Mouse (Mus musculus): ENCODE results near the gene Gopc. TPM values are rescaled to one million over a fixed set of nuclear protein-coding genes. Genes with fewer than 3 reads are reported as not detected.

Gopc gene
- polyA plus RNA-seq (2015; fragmentation: Nextera tagmentation; extraction: Ambion mirVana): 26.1 and 26.5 TPM in 2 replicates

DNA sequence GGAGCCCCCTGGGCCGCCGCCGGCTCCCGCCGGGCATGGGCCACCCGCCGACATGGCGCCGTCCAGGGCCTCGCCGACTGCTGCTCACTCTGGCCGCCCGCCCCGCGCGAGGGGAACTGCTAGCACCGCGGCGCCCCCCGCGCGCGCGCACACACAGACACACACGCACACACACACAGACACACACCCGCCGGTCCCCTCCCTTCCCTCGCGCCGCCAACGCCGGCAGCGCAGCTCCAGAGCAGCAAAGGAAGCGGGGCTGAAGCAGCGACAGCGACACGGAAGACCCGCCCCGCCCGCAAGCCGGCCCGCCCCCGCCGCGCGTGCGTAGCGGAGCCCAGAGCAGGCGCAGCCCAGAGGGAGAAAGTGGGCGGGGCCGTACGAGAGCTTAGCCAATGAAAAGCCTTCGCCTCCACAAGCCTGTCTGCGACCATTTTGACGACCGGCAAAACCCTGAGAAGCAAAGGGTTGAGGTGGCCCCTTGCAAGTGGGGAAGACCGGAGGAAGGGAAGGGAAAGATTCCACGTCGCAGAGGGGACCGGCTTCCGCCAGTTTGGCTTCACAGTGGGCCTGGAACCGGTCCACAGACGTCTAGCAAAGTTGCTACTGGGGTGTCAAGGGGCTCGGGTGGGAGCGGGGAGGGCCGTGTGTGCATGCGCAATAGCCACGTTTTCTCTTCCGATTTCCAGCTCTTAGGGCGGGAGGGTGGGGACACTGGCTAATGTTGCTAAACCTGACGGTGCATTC lies at the start of gene Gopc:
Gene Gopc, minus strand, starts transcription at position 280 of the 747 bp plus-strand sequence.
- H3K4me2 ChIP-seq: peak within 1 kb of the TSS; percentile 63
- H3K4me1 ChIP-seq: peaks cover 24% of the 10 kb centered on the region
- H3K9me3 ChIP-seq: no peaks in the 10 kb centered on the region
- peak; percentile 98 for ATAC-seq (replicated peaks)
- H3K27ac ChIP-seq: peak within 1 kb of the TSS; percentile 97
- H3K4me3 ChIP-seq: peak within 1 kb of the TSS; percentile 96
- no peaks in the 10 kb centered on the region for H3K36me3 ChIP-seq (replicated peaks)
- H3K9ac ChIP-seq: peak within 1 kb of the TSS; percentile 96
- under 1% methylated on average over 67 of the region's 71 CpGs for WGBS
- H3K27me3 ChIP-seq (replicated peaks): no peaks in the 10 kb centered on the region

- Histone ChIP-seq H3K4me2 (no peak overlapping the region), H3K36me3 (replicated peaks) (peaks cover 27% of the 10 kb centered on the region), H3K27ac (no peak overlapping the region), H3K9me3 (no peaks in the 10 kb centered on the region), H3K9ac (no peak overlapping the region), H3K27me3 (replicated peaks) (no peaks in the 10 kb centered on the region), H3K4me3 (no peak overlapping the region), H3K4me1 (peaks cover 7% of the 10 kb centered on the region; the same call in 1 of the 2 replicates)
- no peak for ATAC-seq (replicated peaks)
- 98% methylated on average over 1 of the region's 1 CpGs for WGBS
Measured at GRCm38 (mm10) chr10:52430953-52431352, 49.0 kb upstream of the Gopc start.

GRCm38 (mm10) chr10:52427634-52428415 lies 45.9 kb upstream of the Gopc start:
- no peaks in the 10 kb centered on the region for H3K9me3 ChIP-seq
- H3K36me3 ChIP-seq (replicated peaks): peaks cover 10% of the 10 kb centered on the region; the same call in 1 of the 2 replicates
- no peak overlapping the region for H3K9ac ChIP-seq
- no peaks in the 10 kb centered on the region for H3K27me3 ChIP-seq (replicated peaks)
- H3K4me3 ChIP-seq: no peak overlapping the region
- ATAC-seq (replicated peaks): no peak
- H3K4me1 ChIP-seq: peaks cover 11% of the 10 kb centered on the region
- no peak overlapping the region for H3K4me2 ChIP-seq
- no peak overlapping the region for H3K27ac ChIP-seq
- WGBS: 43% methylated on average over 2 of the region's 2 CpGs

DNA sequence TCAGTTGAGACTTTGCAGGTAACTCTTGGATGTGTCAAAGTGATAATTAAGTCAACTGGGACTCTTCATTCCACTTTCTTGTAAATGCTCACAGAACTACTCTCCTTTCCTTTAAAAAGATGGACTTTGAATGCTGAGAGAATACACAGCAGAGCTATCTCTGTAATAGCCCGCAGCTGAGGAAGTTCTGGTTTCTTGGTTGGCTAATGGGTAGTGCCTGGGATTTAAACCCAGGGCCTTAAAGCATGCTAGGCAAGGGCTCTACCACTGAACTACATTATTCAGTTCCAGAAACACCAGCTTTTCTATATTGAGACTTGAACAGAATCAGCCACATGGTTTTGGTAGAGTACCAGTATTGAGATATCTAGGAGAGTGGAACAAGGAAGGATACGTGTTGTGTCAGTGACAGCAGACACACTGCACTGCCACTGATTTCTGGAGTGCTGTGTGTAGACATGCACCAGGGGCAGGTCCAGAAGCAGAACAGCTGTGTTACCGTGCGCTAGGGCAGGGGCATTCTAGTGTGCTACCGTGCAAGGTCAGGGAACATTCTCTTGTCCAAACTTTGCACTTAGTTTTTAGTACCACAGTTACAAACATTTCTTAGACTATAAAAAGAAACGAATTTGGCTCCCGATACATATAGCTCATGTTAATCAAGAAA lies 44.5 kb upstream of the Gopc start:
- H3K9me3 ChIP-seq: no peaks in the 10 kb centered on the region
- no peak overlapping the region for H3K9ac ChIP-seq
- ATAC-seq (replicated peaks): no peak
- no peak overlapping the region for H3K27ac ChIP-seq
- no peaks in the 10 kb centered on the region for H3K27me3 ChIP-seq (replicated peaks)
- H3K36me3 ChIP-seq (replicated peaks): peaks cover 8% of the 10 kb centered on the region; the same call in 1 of the 2 replicates
- no peak overlapping the region for H3K4me2 ChIP-seq
- no peak overlapping the region for H3K4me3 ChIP-seq
- 89% methylated on average over 7 of the region's 7 CpGs for WGBS
- peaks cover 21% of the 10 kb centered on the region for H3K4me1 ChIP-seq

GRCm38 (mm10) chr10:52423097-52423496 lies 41.2 kb upstream of the Gopc start:
- H3K27me3 ChIP-seq (replicated peaks): no peaks in the 10 kb centered on the region
- 86% methylated on average over 2 of the region's 2 CpGs for WGBS
- H3K4me1 ChIP-seq: peaks cover 49% of the 10 kb centered on the region
- H3K36me3 ChIP-seq (replicated peaks): no peaks in the 10 kb centered on the region
- no peak overlapping the region for H3K4me3 ChIP-seq
- H3K4me2 ChIP-seq: no peak overlapping the region
- no peak overlapping the region for H3K27ac ChIP-seq
- H3K9me3 ChIP-seq: no peaks in the 10 kb centered on the region
- no peak for ATAC-seq (replicated peaks)
- no peak overlapping the region for H3K9ac ChIP-seq

- H3K4me2 ChIP-seq: no peak overlapping the region
- no peak for ATAC-seq (replicated peaks)
- no peak overlapping the region for H3K4me3 ChIP-seq
- H3K9me3 ChIP-seq: no peaks in the 10 kb centered on the region
- H3K27ac ChIP-seq: no peak overlapping the region
- no peaks in the 10 kb centered on the region for H3K27me3 ChIP-seq (replicated peaks)
- H3K36me3 ChIP-seq (replicated peaks): no peaks in the 10 kb centered on the region
- 92% methylated on average over 6 of the region's 6 CpGs for WGBS
- peaks cover 45% of the 10 kb centered on the region for H3K4me1 ChIP-seq
- H3K9ac ChIP-seq: no peak overlapping the region
Measured at GRCm38 (mm10) chr10:52421716-52422115, 39.8 kb upstream of the Gopc start.

GRCm38 (mm10) chr10:52420526-52420925 lies 38.6 kb upstream of the Gopc start:
- H3K4me2 ChIP-seq: no peak overlapping the region

GRCm38 (mm10) chr10:52419402-52419801 lies 37.5 kb upstream of the Gopc start:
- H3K27me3 ChIP-seq (replicated peaks): no peaks in the 10 kb centered on the region
- H3K4me1 ChIP-seq: peaks cover 48% of the 10 kb centered on the region
- ATAC-seq (replicated peaks): no peak
- H3K9ac ChIP-seq: peak overlapping the region; percentile 97; the same call in 1 of the 2 replicates
- no peaks in the 10 kb centered on the region for H3K36me3 ChIP-seq (replicated peaks)
- H3K4me3 ChIP-seq: peak overlapping the region; percentile 100
- WGBS: 82% methylated on average over 4 of the region's 4 CpGs
- H3K27ac ChIP-seq: no peak overlapping the region
- peak overlapping the region; percentile 55 for H3K4me2 ChIP-seq
- no peaks in the 10 kb centered on the region for H3K9me3 ChIP-seq

More at GRCm38 (mm10) chr10:52420526-52420925, 38.6 kb upstream of the Gopc start:
- H3K36me3 ChIP-seq (replicated peaks): no peaks in the 10 kb centered on the region
- WGBS: 94% methylated on average over 1 of the region's 1 CpGs
- no peak overlapping the region for H3K9ac ChIP-seq
- ATAC-seq (replicated peaks): no peak
- H3K4me3 ChIP-seq: no peak overlapping the region
- H3K4me1 ChIP-seq: peaks cover 48% of the 10 kb centered on the region
- no peak overlapping the region for H3K27ac ChIP-seq
- H3K27me3 ChIP-seq (replicated peaks): no peaks in the 10 kb centered on the region
- no peaks in the 10 kb centered on the region for H3K9me3 ChIP-seq

DNA sequence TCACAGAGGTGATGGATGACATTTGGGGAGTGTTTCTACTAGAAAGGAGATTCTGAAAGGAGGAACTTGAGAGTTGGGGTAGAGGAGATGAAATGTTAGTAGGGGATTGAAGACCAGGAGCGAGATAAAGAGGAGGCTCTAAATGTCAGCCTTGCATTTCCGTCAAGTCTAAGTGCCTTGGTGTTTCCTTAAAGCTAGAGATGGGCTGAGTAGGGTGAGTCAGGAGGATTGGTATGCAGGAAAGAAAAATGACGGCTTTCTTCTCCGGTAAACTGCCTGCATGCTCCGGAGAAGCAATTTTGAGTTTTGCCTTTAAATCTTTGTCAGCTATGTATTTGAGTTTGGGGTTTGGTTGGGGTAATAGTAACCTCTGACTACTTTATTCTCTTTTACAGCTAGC lies 37.0 kb upstream of the Gopc start:
- Histone ChIP-seq H3K27ac (no peak overlapping the region), H3K9me3 (no peaks in the 10 kb centered on the region), H3K36me3 (replicated peaks) (no peaks in the 10 kb centered on the region), H3K9ac (peak overlapping the region; percentile 97), H3K4me2 (peak overlapping the region; percentile 55), H3K4me1 (peaks cover 47% of the 10 kb centered on the region), H3K4me3 (peak overlapping the region; percentile 100), H3K27me3 (replicated peaks) (no peaks in the 10 kb centered on the region)
- 76% methylated on average over 5 of the region's 5 CpGs for WGBS
- no peak for ATAC-seq (replicated peaks)

DNA sequence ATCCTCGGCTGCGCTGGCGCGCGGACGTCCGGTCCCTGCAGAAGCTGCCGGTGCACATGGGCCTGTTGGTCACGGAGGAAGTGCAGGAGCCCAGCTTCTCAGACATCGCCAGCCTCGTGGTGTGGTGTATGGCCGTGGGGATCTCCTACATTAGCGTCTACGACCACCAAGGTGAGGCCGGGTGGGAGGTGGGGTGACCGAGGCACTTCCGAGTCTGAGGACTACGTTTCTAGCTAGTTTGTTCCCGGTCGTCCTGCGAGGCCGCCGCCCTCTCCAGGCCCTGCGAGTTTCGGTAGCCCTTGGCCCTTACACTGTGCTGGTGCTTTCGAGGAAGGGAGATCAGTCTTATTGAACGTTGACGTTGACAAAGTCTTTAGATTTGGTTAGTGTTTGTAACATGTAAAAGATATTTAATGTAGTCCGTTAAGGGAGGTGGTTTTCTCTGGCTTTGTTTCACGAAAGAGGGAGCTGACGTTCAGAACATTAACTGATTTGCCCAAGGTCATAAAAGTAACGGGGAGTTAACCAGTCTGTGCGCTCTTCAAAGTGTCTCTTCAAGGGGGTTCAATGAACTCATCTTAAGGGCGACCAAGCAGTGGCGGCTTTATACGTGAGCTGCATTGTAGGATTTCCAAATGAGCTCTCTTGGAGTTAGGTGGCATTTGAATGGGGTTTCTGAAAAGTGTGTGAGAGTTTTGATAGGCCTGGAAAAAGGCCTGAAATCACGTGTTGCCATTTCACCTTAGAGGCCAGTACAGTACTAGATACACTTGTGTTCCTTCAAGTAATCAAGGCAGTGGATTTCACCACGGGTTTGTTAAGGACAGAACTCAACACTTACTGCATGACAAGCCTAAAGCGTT lies 36.3 kb upstream of the Gopc start:
- peak overlapping the region; percentile 98 for H3K27ac ChIP-seq
- 2% methylated on average over 39 of the region's 39 CpGs for WGBS
- no peaks in the 10 kb centered on the region for H3K9me3 ChIP-seq
- H3K4me1 ChIP-seq: peaks cover 44% of the 10 kb centered on the region
- peak overlapping the region; percentile 100 for H3K4me3 ChIP-seq
- peak overlapping the region; percentile 55 for H3K4me2 ChIP-seq
- H3K36me3 ChIP-seq (replicated peaks): no peaks in the 10 kb centered on the region
- peak; percentile 73 for ATAC-seq (replicated peaks)
- H3K9ac ChIP-seq: peak overlapping the region; percentile 97
- H3K27me3 ChIP-seq (replicated peaks): no peaks in the 10 kb centered on the region

DNA sequence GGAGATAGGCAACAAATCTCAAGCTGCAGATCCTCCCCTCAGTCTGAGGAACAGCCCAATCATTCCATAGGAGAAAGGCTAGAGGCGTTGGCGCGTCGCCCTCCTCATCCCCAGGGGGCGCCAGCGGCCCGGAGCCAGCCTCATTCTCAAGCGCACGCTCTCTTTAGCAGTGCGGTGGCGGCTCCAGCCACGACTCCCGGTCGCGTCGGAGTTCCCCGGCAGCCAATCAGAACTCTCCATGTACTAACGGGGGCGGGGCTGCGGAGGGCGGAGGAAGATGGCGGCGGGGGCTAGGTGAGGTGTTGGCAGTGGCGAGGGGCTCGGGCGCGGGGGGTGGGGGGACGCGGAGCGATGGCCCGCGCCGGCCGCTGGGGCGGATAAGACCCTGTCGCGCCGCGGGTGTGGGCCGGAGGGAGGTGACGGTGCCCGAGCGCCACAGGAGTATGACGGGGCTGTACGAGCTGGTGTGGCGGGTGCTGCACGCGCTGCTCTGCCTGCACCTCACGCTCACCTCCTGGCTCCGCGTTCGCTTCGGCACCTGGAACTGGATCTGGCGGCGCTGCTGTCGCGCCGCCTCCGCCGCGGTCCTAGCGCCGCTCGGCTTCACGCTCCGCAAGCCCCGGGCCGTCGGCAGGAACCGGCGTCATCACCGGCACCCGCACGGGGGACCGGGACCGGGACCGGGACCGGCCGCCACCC lies 35.5 kb upstream of the Gopc start, which contains the start of gene Nus1:
Gene Nus1, plus strand, starts transcription at position 249 of the 699 bp plus-strand sequence.
- peak; percentile 99 for ATAC-seq (replicated peaks)
- Histone ChIP-seq H3K27me3 (replicated peaks) (no peaks in the 10 kb centered on the region), H3K9ac (peak within 1 kb of the TSS; percentile 97), H3K9me3 (no peaks in the 10 kb centered on the region), H3K4me2 (peak within 1 kb of the TSS; percentile 58), H3K36me3 (replicated peaks) (no peaks in the 10 kb centered on the region), H3K4me3 (peak within 1 kb of the TSS; percentile 100), H3K4me1 (peaks cover 43% of the 10 kb centered on the region), H3K27ac (peak within 1 kb of the TSS; percentile 98)
- under 1% methylated on average over 79 of the region's 79 CpGs for WGBS

All from midbrain, embryonic 15.5 days (tissue).